Mouse (Mus musculus) left cerebral cortex, adult 2 months (tissue): ENCODE results near the gene Mapkapk3. TPM values are rescaled to one million over a fixed set of nuclear protein-coding genes. Genes with fewer than 3 reads are reported as not detected.

Experiments
- DNase-seq, 2 experiments: peaks; one replicate each; pipeline ENCODE4 v3.0.0; 2021 to 2022; ENCODE audit warnings: low spot score in 2 of 2, mixed read lengths in 1 of 2; ENCODE audit errors: extremely low spot score in 1 of 2
- H3K27ac ChIP-seq: fragments of 200-600 bp; 2 replicates; pipeline ENCODE4 v1.8.1; 2022
- H3K4me3 ChIP-seq: fragments of 200-600 bp; 2 replicates; pipeline ENCODE4 v1.8.1; 2022
- CTCF ChIP-seq: fragments of 200-600 bp; IDR thresholded peaks from 2 replicates; pipeline ENCODE4 v1.8.1; 2022; ENCODE audit warnings: antibody characterized with exemption, mild to moderate bottlenecking, moderate library complexity
- intact Hi-C: fragments of 180-260 bp; cut with DNase I; formaldehyde crosslinking; loops from one replicate; pipeline ENCODE4 v1.15.1; 2025
- total RNA-seq, 2 experiments: library from RNA; stranded (reverse); gene quantifications; 2 replicates each; pipeline ENCODE4 v1.2.3; 2021

The Mapkapk3 gene
- total RNA-seq, 2 experiments from 2014 or later: 3.4 to 3.5 TPM

DNA sequence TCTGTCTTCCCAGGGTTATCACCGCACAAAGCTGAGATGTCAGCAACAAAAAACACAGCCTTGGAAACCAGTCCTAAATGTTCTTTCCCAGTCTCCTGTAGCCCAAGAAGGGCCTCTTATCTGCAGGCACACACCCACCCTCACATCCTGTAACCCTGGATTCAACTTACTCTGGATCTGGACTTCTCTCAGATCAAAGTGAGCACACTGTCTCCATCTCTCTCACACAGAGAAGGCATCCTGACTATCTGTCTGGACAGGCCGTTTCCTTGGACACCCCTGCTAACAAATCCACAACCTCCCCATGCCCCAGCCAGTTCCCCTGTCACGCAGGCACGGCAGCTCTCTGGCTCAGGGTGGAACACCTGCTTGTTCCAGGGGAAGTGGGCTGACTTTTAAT, 17.4 kb downstream of the Mapkapk3 start:
- no peak for DNase-seq
- no peak for TF ChIP-seq CTCF
- H3K27ac ChIP-seq: no peak overlapping the region
- no peak overlapping the region for H3K4me3 ChIP-seq
- intact Hi-C loops: no loop called here

DNA sequence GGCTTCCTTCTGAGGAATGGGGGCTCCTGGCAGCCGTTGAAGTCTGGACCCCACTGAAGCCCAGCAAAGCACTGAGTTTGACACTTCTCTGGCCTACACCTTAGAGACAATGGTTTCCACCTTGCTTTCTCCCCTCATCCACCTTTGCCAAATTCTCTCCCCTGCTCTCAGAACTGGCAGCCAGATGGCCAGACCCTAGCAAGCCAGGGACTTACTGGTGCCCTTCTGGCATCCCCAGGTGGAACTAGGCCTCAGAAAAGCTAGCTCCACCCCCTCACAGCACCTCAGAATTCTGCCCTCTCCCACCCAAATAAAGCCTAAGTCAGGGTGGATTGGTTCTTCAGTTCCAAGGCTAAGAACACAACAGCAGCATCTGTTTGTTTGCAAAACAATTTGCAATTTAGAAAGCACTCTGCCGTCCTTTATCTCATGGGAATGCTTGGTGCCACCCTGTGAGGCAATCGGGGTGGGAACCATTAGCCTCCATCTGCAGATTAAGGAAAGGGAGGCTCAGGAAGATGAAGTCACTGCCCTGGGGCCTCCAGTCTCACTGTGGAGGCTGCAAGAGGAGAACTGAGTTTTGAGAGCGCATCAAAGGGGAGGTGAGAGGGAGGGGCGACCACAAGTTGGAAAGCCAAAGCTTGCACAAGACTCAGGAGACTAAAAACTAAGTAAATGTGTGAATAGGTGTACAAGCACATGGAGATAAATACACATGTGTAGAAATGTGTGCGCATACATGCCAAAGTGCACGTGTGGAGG, 18.3 kb downstream of the Mapkapk3 start:
- Histone ChIP-seq H3K27ac (no peak overlapping the region), H3K4me3 (no peak overlapping the region)
- intact Hi-C loops: no loop called here
- no peak for TF ChIP-seq CTCF
- DNase-seq: no peak

DNA sequence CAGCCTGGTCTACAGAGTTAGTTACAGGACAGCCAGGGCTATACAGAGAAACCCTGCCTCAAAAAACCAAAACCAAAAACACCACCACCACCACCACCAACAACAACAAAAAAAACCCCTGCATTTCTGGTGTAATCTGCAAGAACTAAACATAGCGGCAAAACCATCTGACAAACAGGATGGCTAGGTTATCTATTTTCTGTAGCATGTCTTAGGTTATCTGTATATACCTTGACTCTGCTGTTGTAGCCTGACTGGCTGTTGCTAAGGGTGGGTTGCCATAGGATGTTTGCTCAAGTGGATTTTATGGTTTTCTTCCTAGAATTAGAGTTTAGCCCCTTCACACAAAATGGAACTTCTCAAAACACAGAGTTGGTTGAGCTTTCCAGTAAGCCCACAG, 19.9 kb downstream of the Mapkapk3 start:
- TF ChIP-seq CTCF: no peak
- Histone ChIP-seq H3K4me3 (no peak overlapping the region), H3K27ac (no peak overlapping the region)
- intact Hi-C loops: no loop called here
- DNase-seq: no peak

DNA sequence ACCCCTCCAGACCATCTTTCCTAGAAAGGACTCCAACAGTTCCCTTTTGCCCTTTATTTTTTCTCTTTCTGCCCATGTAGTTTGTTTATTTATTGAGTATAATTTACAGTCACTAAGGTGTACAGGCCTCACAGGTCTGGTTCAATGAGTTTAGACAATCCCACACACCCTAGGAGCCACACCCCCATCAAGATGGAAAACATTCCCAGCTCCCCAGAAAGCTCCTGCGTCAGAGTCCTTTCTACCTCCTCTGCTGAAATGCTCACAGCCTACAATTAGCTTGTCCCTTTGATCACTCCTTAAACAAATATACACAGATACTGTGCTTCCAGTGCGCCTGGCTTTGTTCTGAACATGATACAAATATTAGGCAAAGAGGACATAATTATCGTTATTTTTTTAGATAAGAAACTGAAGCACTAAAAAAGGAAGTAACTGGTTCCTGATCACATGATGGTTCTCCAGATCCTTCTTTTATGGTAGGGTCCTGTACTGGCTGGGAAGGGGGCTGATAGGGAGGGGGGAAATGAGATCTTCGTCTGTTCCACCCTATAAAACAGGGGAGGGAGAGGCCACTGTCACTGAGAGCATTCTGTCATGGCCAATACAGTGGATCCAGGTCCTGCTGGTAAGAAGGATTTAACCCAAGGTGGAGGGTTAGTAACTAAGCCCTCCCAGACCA, 21.8 kb downstream of the Mapkapk3 start:
- TF ChIP-seq CTCF: no peak
- DNase-seq: no peak
- no peak overlapping the region for H3K4me3 ChIP-seq
- H3K27ac ChIP-seq: no peak overlapping the region
- intact Hi-C loops: no loop called here

DNA sequence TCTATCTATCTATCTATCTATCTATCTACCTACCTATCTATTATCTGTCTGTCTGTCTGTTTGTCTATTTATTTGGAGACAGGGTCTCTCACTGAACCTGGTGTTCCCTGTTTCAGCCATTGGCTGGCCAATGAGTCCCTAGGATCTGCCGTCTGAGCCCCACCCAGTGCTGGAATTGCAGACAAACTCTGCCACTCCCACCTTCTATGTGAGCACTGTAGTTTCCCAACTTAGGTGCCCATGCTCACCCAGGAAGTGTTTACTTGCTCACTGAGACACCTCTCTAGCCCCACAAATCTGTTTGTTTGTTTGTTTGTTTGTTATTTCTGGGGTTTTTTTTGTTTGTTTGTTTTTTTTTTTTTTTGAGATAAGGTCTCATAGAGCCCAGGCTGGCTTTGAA, 22.6 kb downstream of the Mapkapk3 start:
- DNase-seq: no peak
- Histone ChIP-seq H3K4me3 (no peak overlapping the region), H3K27ac (no peak overlapping the region)
- TF ChIP-seq CTCF: no peak
- intact Hi-C loops: no loop called here

DNA sequence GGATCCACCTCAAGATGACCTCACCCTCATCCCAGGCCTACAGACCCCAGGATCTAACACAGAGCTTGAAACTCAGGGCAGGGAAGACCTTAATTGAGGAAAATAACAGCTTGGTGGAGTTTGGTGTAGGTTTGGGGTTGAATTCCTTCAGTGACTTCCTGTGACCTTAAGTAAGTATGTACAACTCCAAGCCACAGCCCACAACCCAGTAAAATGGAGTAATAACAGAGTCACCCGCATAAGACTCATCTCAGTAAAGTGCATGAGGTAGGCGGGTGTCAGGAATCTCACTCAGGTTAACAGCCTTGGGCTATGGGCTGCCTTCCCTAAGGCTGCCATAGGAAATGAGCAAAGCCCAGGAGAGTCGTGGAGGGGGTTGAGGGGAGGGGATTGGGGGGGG, 24.9 kb downstream of the Mapkapk3 start:
- DNase-seq: no peak
- H3K4me3 ChIP-seq: no peak overlapping the region
- H3K27ac ChIP-seq: no peak overlapping the region
- intact Hi-C loops: loop anchor here (5.0 kb wide), 1 partner anchor 262 kb away; no protein-coding TSS in a partner anchor
- no peak for TF ChIP-seq CTCF

DNA sequence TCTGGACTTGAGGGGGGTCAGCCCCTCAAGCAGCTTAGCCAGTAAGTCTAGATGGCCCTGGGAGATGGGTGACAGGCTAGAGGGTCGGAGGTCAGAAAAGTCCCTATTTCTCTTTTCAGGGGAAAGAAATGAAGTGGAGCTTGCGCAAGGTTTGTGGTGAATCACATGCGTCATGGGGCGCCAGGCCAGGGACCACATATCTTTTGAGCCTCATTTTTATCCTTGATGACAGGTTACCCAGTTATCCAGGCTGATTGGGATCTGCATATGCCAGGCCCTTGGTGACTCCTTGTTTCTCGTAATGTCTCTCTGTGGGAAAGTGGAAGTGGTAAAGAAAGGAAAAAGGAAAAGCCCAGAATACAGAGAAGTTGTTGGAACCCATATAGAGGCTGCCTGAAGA, 25.8 kb downstream of the Mapkapk3 start:
- no peak for TF ChIP-seq CTCF
- intact Hi-C loops: loop anchor here (2.0 to 5.0 kb wide), 2 partner anchors 177 to 262 kb away; no protein-coding TSS in a partner anchor
- DNase-seq: no peak
- Histone ChIP-seq H3K4me3 (no peak overlapping the region), H3K27ac (no peak overlapping the region; the same call in 1 of the 2 replicates)

DNA sequence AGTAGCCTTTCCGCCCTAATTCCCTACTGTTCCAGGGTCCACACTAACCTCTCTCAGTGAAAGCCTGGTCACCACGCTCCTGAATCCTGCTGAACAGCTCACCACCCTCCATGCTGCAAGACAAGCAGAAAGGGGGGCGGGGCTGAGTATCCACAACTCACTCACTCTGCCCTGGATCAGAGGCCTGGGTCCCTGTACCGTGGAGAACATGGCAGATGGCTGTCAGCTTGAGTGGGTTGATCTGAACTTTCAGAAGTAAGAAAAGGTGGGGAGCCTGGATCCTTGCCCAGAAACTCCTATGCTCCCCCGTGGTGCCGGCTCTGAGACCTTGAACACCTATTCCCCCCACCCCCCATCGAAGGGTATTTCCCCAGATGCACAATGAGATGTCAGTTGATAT, 27.3 kb downstream of the Mapkapk3 start:
- intact Hi-C loops: loop anchor here (2.0 to 5.0 kb wide), 2 partner anchors 176 to 260 kb away; no protein-coding TSS in a partner anchor
- DNase-seq: no peak
- H3K27ac ChIP-seq: peak overlapping the region; percentile 8; the same call in 1 of the 2 replicates
- no peak for TF ChIP-seq CTCF
- no peak overlapping the region for H3K4me3 ChIP-seq

DNA sequence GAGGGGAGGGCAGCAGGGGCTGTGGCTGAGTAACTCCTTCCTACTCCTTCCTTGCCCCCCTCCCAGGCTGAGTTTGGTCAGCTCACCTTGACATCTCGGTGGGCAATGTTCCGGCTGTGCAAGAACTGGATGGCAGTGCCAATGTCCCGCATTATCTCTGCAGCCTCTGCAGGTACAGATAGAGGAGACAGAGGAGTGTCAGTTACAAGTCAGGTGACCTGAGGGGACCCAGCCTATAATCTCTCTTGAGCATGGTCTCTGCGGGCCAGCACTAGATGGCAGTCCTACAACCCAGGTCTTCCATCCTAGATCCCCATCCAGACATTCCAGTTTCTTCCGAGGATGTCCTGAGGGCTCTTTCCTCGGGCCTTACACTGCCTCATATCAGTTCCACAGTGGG, 27.9 kb downstream of the Mapkapk3 start:
- H3K27ac ChIP-seq: peak overlapping the region; percentile 8; the same call in 1 of the 2 replicates
- H3K4me3 ChIP-seq: no peak overlapping the region
- no peak for TF ChIP-seq CTCF
- no peak for DNase-seq
- intact Hi-C loops: loop anchor here (2.0 to 5.0 kb wide), 2 partner anchors 175 to 259 kb away; no protein-coding TSS in a partner anchor

DNA sequence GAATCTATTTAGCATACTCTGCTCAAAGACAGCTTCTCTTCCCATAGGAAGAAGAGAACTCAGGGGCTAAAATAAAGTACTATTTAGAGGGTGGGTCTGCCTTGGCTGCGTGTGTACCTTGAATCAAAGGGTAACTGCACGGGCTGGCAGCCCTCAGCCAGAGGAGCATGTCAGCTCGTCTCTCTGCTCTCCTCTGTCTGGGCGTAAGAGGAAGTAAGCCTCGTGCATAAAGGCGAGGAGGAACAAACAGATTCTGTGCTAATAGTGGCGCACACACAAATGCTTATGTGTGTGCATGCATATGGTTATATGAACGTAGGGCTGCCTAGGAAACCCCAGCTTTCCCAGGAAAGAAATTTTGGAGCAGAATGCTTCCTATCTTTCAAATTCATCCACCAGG, 28.8 kb downstream of the Mapkapk3 start:
- Histone ChIP-seq H3K27ac (peak overlapping the region; percentile 72), H3K4me3 (no peak overlapping the region)
- TF ChIP-seq CTCF: no peak
- DNase-seq: no peak
- intact Hi-C loops: loop anchor here (5.0 kb wide), 1 partner anchor 259 kb away; no protein-coding TSS in a partner anchor

DNA sequence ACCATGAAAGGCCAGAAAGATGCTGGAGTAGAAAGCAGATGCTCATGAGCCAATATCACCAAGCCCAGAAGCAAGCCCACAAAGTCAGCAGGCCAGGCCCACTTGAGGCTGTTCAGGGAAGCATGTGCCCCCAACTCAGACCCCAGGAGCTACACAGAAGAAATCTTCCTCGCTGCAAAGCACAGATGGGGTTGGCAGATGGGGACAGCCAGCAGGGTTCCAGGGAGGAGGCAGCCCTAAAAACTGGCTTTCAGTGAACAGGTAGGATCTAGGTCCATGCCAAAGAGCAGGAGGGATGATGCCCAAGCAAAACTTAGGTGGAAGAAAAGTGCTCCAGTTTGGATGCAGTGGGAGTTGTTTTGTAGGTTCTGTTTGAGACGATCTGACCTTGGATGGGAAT, 29.2 kb downstream of the Mapkapk3 start:
- Histone ChIP-seq H3K27ac (peak overlapping the region; percentile 72), H3K4me3 (no peak overlapping the region)
- no peak for DNase-seq
- TF ChIP-seq CTCF: no peak
- intact Hi-C loops: loop anchor here (5.0 kb wide), 1 partner anchor 258 kb away; no protein-coding TSS in a partner anchor

DNA sequence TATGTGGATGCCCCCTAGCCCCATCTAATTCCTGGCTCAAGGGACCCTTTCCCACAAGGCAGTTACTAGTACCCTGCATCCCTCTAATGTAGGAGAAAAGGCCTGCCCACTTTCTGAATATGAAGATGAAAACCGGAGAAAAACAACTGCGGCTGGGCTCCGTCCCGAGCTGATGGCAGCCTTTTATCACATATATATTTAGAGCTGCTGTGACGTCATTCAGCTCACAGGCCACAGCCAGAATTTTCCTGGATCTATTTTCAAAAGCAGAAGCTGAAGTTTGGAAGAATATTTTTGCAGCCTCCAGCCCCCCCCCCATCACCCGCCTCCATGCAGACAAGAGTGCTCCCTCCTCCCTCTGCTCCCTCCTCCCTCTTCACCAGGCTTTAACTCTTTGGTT, 30.1 kb downstream of the Mapkapk3 start:
- peak overlapping the region; percentile 94 for H3K27ac ChIP-seq
- intact Hi-C loops: loop anchor here (2.0 kb wide), 1 partner anchor 25 kb away; no protein-coding TSS in a partner anchor
- no peak for TF ChIP-seq CTCF
- H3K4me3 ChIP-seq: no peak overlapping the region
- DNase-seq: peak; percentile 54 to 67
